Mouse (Mus musculus) kidney, embryonic 16.5 days (tissue): ENCODE measurements around the gene Tgm2. TPM values are rescaled to one million over a fixed set of nuclear protein-coding genes. Genes with fewer than 3 reads are reported as not detected.

Experiments
- ATAC-seq: fragments of 200-750 bp; cut with Nextera tagmentation; 2 replicates; pipeline ENCODE4 v1.8.0; 2017; ENCODE audit warnings: moderate TSS enrichment; ENCODE audit not compliant: low FRiP score, low TSS enrichment
- H3K27ac ChIP-seq: fragments of 300-500 bp; sonication (generic); 2 replicates; pipeline ENCODE4 v1.5.1; 2014; ENCODE audit warnings: low read length
- H3K27me3 ChIP-seq: fragments of 300-500 bp; sonication (generic); 2 replicates; pipeline ENCODE4 v1.6.1; 2014; ENCODE audit warnings: low read length, control low read depth, mixed read lengths; ENCODE audit not compliant: insufficient read depth
- H3K36me3 ChIP-seq: fragments of 300-500 bp; sonication (generic); 2 replicates; pipeline ENCODE4 v1.6.1; 2014; ENCODE audit warnings: low read length, control low read depth, mixed read lengths; ENCODE audit not compliant: insufficient read depth
- H3K4me1 ChIP-seq: fragments of 300-500 bp; sonication (generic); 2 replicates; pipeline ENCODE4 v1.6.1; 2014; ENCODE audit warnings: low read length, control low read depth, mixed read lengths; ENCODE audit not compliant: insufficient read depth
- H3K4me2 ChIP-seq: fragments of 300-500 bp; sonication (generic); replicated peaks from 2 replicates; pipeline ENCODE4 v1.6.1; 2014; ENCODE audit warnings: low read depth, low read length
- H3K4me3 ChIP-seq: fragments of 300-500 bp; sonication (generic); 2 replicates; pipeline ENCODE4 v1.5.1; 2014; ENCODE audit warnings: mild to moderate bottlenecking, low read length
- H3K9ac ChIP-seq: fragments of 300-500 bp; sonication (generic); replicated peaks from 2 replicates; pipeline ENCODE4 v1.6.1; 2014; ENCODE audit warnings: low read length
- H3K9me3 ChIP-seq: fragments of 300-500 bp; sonication (generic); 2 replicates; pipeline ENCODE4 v1.6.1; 2016; ENCODE audit warnings: low read length, control low read depth
- WGBS: fragments of 180-500 bp; shearing (Covaris S2); extraction: QIAGEN DNeasy Blood & Tissue Kit; methylation state at CpG from one replicate; pipeline ENCODE4 v1.1.7; 2014; 5-methylcytosine and 5-hydroxymethylcytosine counted together
- polyA plus RNA-seq: library from polyadenylated mRNA; unstranded; fragments of >200 nt; fragmentation: Nextera tagmentation; extraction: Ambion mirVana; gene quantifications from 2 replicates; pipeline ENCODE4 v1.2.1, GENCODE M21; 2015

Gene Tgm2
- polyA plus RNA-seq, 1 experiment from 2014 or later: 48.3 TPM

DNA sequence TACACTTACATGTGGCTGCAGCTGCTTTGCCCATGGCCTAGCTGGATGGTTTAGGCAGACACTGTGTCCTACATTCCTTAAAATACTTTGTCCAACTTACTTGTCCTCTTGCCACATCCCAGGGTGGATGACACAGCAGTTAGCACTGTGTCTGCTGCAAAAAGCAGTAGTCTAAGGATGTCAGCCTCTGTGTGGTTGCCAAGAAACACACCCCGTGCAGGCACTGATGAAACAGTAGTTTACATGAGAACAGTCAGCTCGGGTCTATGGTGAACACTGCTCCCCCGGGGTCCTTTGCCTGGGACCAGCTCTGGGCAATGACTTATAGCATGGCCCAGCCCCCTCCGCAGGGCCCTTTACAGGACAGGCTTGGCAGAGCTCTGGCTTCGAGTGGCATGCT, 52.9 kb downstream of the Tgm2 start:
- no peak overlapping the region for H3K4me2 ChIP-seq
- 42% methylated on average over 5 of the region's 5 CpGs for WGBS
- H3K27me3 ChIP-seq: no peaks in the 10 kb centered on the region
- no peaks in the 10 kb centered on the region for H3K9me3 ChIP-seq
- H3K4me1 ChIP-seq: peaks cover 27% of the 10 kb centered on the region
- H3K9ac ChIP-seq: no peak overlapping the region
- H3K27ac ChIP-seq: peak overlapping the region; percentile 11; the same call in 1 of the 2 replicates
- ATAC-seq: no peak
- no peaks in the 10 kb centered on the region for H3K36me3 ChIP-seq
- H3K4me3 ChIP-seq: no peak overlapping the region

- H3K9me3 ChIP-seq: no peaks in the 10 kb centered on the region
- WGBS: 75% methylated on average over 4 of the region's 4 CpGs
- no peak overlapping the region for H3K4me3 ChIP-seq
- H3K4me2 ChIP-seq: no peak overlapping the region
- peaks cover 23% of the 10 kb centered on the region for H3K4me1 ChIP-seq
- ATAC-seq: no peak
- no peaks in the 10 kb centered on the region for H3K36me3 ChIP-seq
- no peaks in the 10 kb centered on the region for H3K27me3 ChIP-seq
- H3K27ac ChIP-seq: no peak overlapping the region
- H3K9ac ChIP-seq: no peak overlapping the region
Measured at GRCm38 (mm10) chr2:158090096-158090495, 56.1 kb downstream of the Tgm2 start.

GRCm38 (mm10) chr2:158084486-158084885, 61.8 kb downstream of the Tgm2 start:
- no peaks in the 10 kb centered on the region for H3K9me3 ChIP-seq
- H3K36me3 ChIP-seq: no peaks in the 10 kb centered on the region
- no peak for ATAC-seq
- 77% methylated on average over 8 of the region's 8 CpGs for WGBS
- H3K27me3 ChIP-seq: no peaks in the 10 kb centered on the region
- H3K4me3 ChIP-seq: no peak overlapping the region
- H3K27ac ChIP-seq: no peak overlapping the region
- H3K9ac ChIP-seq: no peak overlapping the region
- H3K4me2 ChIP-seq: no peak overlapping the region
- H3K4me1 ChIP-seq: peaks cover 9% of the 10 kb centered on the region; the same call in 1 of the 2 replicates

DNA sequence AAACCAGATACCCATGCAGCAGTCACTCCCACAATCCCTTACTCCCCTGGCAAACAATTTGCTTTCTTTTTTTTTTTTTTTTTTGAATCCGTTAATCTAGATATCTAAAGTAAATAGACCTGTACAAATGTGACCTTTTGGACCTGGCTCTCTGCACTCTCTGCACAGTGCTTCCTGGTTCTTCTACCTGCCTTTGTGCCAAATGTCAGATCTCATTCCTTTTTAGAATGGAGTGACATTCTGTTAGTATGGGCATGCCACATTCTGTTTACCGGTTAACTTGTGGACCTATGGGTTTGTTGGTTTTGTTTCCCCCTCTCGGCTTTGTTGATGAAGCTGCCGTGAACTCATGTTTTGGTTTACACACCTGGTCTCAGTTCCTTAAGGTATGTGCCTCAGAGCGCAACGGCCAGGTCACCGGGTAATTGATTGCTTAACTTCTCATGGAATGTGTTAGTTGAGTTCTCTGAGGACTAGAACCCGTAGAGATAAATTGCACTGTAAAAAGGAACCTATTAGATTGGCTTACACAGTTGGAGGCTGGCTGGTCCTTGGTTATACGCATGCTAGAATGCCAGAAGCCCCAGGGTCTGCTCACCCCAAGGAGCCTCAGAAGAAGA, 65.5 kb downstream of the Tgm2 start:
- ATAC-seq: no peak
- Histone ChIP-seq H3K36me3 (peaks cover 25% of the 10 kb centered on the region), H3K9me3 (no peaks in the 10 kb centered on the region), H3K4me3 (no peak overlapping the region), H3K4me1 (peaks cover 9% of the 10 kb centered on the region; the same call in 1 of the 2 replicates), H3K27ac (no peak overlapping the region; the same call in 1 of the 2 replicates), H3K9ac (no peak overlapping the region), H3K27me3 (no peaks in the 10 kb centered on the region), H3K4me2 (no peak overlapping the region)
- 61% methylated on average over 9 of the region's 9 CpGs for WGBS

DNA sequence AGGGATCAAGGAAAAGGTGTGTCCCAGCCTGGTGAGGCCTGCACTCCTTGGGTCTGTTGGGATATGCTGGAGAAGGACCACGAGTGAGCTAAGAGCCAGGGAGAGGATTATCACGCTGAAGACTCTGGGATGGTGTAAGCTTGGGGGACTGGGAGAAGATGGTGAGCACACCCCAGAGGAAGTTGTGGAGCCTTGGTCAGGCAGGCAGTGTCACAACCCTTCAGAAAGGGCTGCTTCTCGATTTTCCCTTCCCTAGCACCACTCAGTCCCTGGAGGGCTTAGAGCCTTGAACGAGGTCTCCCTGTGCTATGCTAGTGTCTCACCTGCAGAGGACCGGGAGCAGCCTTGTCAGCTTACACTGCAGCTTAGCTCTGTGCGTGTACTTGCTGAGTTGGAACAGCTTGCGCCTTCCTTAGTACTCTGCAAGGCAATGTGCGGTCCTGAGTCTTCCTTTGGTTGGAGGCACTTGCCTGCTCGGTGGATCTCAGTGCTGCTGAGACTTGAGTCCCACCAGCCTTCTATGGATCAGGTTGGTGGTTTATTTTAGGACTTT, 66.3 kb downstream of the Tgm2 start:
- Histone ChIP-seq H3K9ac (no peak overlapping the region), H3K4me2 (no peak overlapping the region), H3K4me3 (no peak overlapping the region), H3K9me3 (no peaks in the 10 kb centered on the region), H3K27me3 (no peaks in the 10 kb centered on the region), H3K27ac (peak overlapping the region; percentile 32; the same call in 1 of the 2 replicates), H3K36me3 (peaks cover 31% of the 10 kb centered on the region), H3K4me1 (peaks cover 9% of the 10 kb centered on the region; the same call in 1 of the 2 replicates)
- ATAC-seq: peak; percentile 73; the same call in 1 of the 2 replicates
- 43% methylated on average over 9 of the region's 9 CpGs for WGBS

GRCm38 (mm10) chr2:158078971-158079370, 67.3 kb downstream of the Tgm2 start:
- H3K4me1 ChIP-seq: peaks cover 9% of the 10 kb centered on the region; the same call in 1 of the 2 replicates
- ATAC-seq: no peak
- H3K27me3 ChIP-seq: no peaks in the 10 kb centered on the region
- 87% methylated on average over 7 of the region's 7 CpGs for WGBS
- H3K4me3 ChIP-seq: no peak overlapping the region
- H3K36me3 ChIP-seq: peaks cover 34% of the 10 kb centered on the region
- H3K9ac ChIP-seq: no peak overlapping the region
- no peak overlapping the region for H3K4me2 ChIP-seq
- no peak overlapping the region for H3K27ac ChIP-seq
- H3K9me3 ChIP-seq: no peaks in the 10 kb centered on the region

DNA sequence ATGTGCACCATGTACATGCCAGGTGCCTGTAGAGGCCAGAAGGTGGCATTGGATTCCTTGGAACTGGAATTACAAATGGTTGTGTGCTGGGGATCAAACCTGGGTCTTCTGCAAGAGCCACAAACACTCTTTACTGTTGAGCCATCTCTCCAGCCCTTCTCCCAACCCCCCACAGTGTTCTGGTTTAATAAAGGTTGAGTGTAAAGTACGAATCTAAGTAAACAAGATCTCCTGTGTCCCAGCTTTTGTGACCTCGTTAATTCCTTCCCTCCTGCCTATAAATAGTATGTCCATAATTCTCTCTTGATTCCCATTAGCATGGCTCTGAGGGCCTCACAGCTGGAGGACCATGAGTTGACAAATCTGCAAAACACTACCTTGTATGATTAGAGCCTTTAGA, 68.3 kb downstream of the Tgm2 start:
- no peak overlapping the region for H3K4me2 ChIP-seq
- peaks cover 34% of the 10 kb centered on the region for H3K36me3 ChIP-seq
- no peak overlapping the region for H3K4me3 ChIP-seq
- peaks cover 9% of the 10 kb centered on the region; the same call in 1 of the 2 replicates for H3K4me1 ChIP-seq
- H3K27me3 ChIP-seq: no peaks in the 10 kb centered on the region
- no peak overlapping the region for H3K9ac ChIP-seq
- H3K9me3 ChIP-seq: no peaks in the 10 kb centered on the region
- ATAC-seq: no peak
- WGBS: 50% methylated on average over 2 of the region's 2 CpGs
- no peak overlapping the region for H3K27ac ChIP-seq

- H3K4me2 ChIP-seq: no peak overlapping the region
- no peak overlapping the region for H3K27ac ChIP-seq
- no peaks in the 10 kb centered on the region for H3K9me3 ChIP-seq
- H3K4me3 ChIP-seq: no peak overlapping the region
- 82% methylated on average over 6 of the region's 6 CpGs for WGBS
- ATAC-seq: no peak
- no peaks in the 10 kb centered on the region for H3K27me3 ChIP-seq
- peaks cover 34% of the 10 kb centered on the region for H3K36me3 ChIP-seq
- H3K4me1 ChIP-seq: peaks cover 9% of the 10 kb centered on the region; the same call in 1 of the 2 replicates
- H3K9ac ChIP-seq: no peak overlapping the region
Measured at GRCm38 (mm10) chr2:158076690-158077089, 69.5 kb downstream of the Tgm2 start.

DNA sequence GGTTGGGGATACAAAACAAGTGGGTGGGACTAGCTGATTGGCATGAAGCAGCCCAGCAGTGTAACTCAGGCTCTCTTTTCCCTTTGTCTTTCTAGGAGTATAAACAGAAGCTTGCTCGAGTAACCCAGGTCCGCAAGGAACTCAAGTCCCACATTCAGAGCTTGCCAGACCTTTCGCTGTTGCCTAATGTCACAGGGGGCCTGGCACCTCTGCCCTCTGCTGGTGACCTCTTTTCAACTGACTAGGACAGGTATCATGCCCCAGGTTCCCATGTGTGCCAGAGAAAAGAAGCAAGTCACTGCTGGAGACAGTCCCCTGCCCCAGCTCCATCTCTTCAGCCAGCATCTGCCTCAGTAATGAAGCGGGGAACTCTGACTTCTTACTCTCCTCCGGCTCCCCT, 71.4 kb downstream of the Tgm2 start:
- no peak overlapping the region for H3K4me2 ChIP-seq
- no peak overlapping the region for H3K4me3 ChIP-seq
- no peak for ATAC-seq
- H3K9me3 ChIP-seq: no peaks in the 10 kb centered on the region
- no peaks in the 10 kb centered on the region for H3K27me3 ChIP-seq
- peaks cover 5% of the 10 kb centered on the region; the same call in 1 of the 2 replicates for H3K4me1 ChIP-seq
- H3K36me3 ChIP-seq: peaks cover 47% of the 10 kb centered on the region
- no peak overlapping the region for H3K27ac ChIP-seq
- WGBS: 88% methylated on average over 5 of the region's 5 CpGs
- H3K9ac ChIP-seq: no peak overlapping the region

DNA sequence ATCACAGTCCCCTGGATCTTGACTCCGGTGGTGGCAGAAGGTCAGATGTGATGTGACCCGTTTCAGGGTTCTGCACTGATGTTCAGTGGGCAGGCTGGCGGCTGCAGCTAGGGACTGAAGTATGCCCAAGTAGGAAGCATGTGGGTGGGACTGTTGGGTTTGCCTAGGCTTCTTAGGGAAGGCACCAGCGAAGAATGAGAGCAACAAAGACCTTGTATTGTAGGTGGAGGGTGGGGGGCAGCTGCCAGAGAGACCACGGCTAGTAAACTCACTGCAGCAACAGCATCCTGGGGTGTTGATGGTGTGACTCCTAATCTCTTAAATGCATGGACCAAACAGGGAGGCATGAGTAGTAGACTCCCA, 74.6 kb downstream of the Tgm2 start:
- no peak overlapping the region for H3K27ac ChIP-seq
- H3K4me1 ChIP-seq: peaks cover 5% of the 10 kb centered on the region; the same call in 1 of the 2 replicates
- H3K27me3 ChIP-seq: no peaks in the 10 kb centered on the region
- WGBS: 60% methylated on average over 5 of the region's 5 CpGs
- no peak overlapping the region for H3K4me3 ChIP-seq
- ATAC-seq: no peak
- no peak overlapping the region for H3K4me2 ChIP-seq
- H3K9me3 ChIP-seq: no peaks in the 10 kb centered on the region
- no peak overlapping the region for H3K9ac ChIP-seq
- peaks cover 38% of the 10 kb centered on the region for H3K36me3 ChIP-seq
